Mouse (Mus musculus) hindbrain, postnatal 0 days (tissue): ENCODE data around the gene Kynu. TPM values are rescaled to one million over a fixed set of nuclear protein-coding genes. Genes with fewer than 3 reads are reported as not detected.

ENCODE experiments used
- ATAC-seq: fragments of 200-750 bp; cut with Nextera tagmentation; 2 replicates; pipeline ENCODE4 v1.8.0; 2017; ENCODE audit warnings: mild to moderate bottlenecking, moderate TSS enrichment, moderate library complexity
- DNase-seq: peaks from one replicate; pipeline ENCODE4 v3.0.0-alpha.2; 2015; ENCODE audit warnings: low spot score
- H3K27ac ChIP-seq: fragments of 300-500 bp; sonication (generic); 2 replicates; pipeline ENCODE4 v1.5.1; 2014; ENCODE audit warnings: mild to moderate bottlenecking
- H3K27me3 ChIP-seq: fragments of 300-500 bp; sonication (generic); 2 replicates; pipeline ENCODE4 v1.6.1; 2014; ENCODE audit warnings: low read length, mixed read lengths; ENCODE audit not compliant: insufficient read depth
- H3K36me3 ChIP-seq: fragments of 300-500 bp; sonication (generic); 2 replicates; pipeline ENCODE4 v1.6.1; 2014; ENCODE audit warnings: low read length, mixed read lengths; ENCODE audit not compliant: insufficient read depth
- H3K4me1 ChIP-seq: fragments of 300-500 bp; sonication (generic); 2 replicates; pipeline ENCODE4 v1.6.1; 2014; ENCODE audit warnings: antibody characterized with exemption, low read length, mixed read lengths; ENCODE audit not compliant: insufficient read depth
- H3K4me2 ChIP-seq: fragments of 300-500 bp; sonication (generic); 2 replicates; pipeline ENCODE4 v1.6.1; 2014; ENCODE audit warnings: low read depth, mild to moderate bottlenecking, low read length, moderate library complexity, mixed read lengths
- H3K4me3 ChIP-seq: fragments of 300-500 bp; sonication (generic); 2 replicates; pipeline ENCODE4 v1.5.1; 2014; ENCODE audit warnings: low read length
- H3K9ac ChIP-seq: fragments of 300-500 bp; sonication (generic); replicated peaks from 2 replicates; pipeline ENCODE4 v1.6.1; 2014; ENCODE audit warnings: mild to moderate bottlenecking, low read length, moderate library complexity, mixed read lengths
- H3K9me3 ChIP-seq: fragments of 300-500 bp; sonication (generic); 2 replicates; pipeline ENCODE4 v1.6.1; 2016; ENCODE audit warnings: low read length, mixed read lengths
- CTCF ChIP-seq: IDR thresholded peaks from 2 replicates; pipeline ENCODE4 v1.5.1; 2016; ENCODE audit warnings: antibody characterized with exemption, control low read depth, low read depth
- WGBS: fragments of 180-500 bp; shearing (Covaris S2); extraction: QIAGEN DNeasy Blood & Tissue Kit; methylation state at CpG from one replicate; pipeline ENCODE4 v1.1.7; 2014; 5-methylcytosine and 5-hydroxymethylcytosine counted together
- polyA plus RNA-seq: library from polyadenylated mRNA; unstranded; fragments of >200 nt; fragmentation: Nextera tagmentation; extraction: Ambion mirVana; gene quantifications from 2 replicates; pipeline ENCODE4 v1.2.1, GENCODE M21; 2015
- total RNA-seq: library from RNA; depleted of rRNA; stranded (reverse); fragments of >200 nt; gene quantifications from 2 replicates; pipeline ENCODE4 v1.2.3, GENCODE M21; 2014

Gene Kynu
- total and polyA plus RNA-seq, 2 experiments from 2014 or later, result 0.16 TPM; not detected in 1

- no peak overlapping the region for H3K4me2 ChIP-seq
- ATAC-seq, result no peak
- no peaks in the 10 kb centered on the region for H3K9me3 ChIP-seq
- no peak overlapping the region for H3K4me3 ChIP-seq
- no peaks in the 10 kb centered on the region for H3K36me3 ChIP-seq
- 63% methylated on average over 4 of the region's 4 CpGs for whole genome bisulfite sequencing
- no peak overlapping the region for H3K9ac ChIP-seq
- TF ChIP-seq CTCF, result no peak
- H3K27ac ChIP-seq, result no peak overlapping the region
- DNase-seq, result no peak
- no peaks in the 10 kb centered on the region for H3K4me1 ChIP-seq
- no peaks in the 10 kb centered on the region for H3K27me3 ChIP-seq
Measured at GRCm38 (mm10) chr2:43554216-43554615, 913 bp upstream of the Kynu start.

- Histone ChIP-seq H3K27me3 (no peaks in the 10 kb centered on the region), H3K27ac (no peak overlapping the region), H3K4me3 (no peak overlapping the region), H3K9ac (no peak overlapping the region), H3K4me2 (no peak overlapping the region), H3K36me3 (no peaks in the 10 kb centered on the region), H3K9me3 (no peaks in the 10 kb centered on the region), H3K4me1 (no peaks in the 10 kb centered on the region)
- no peak for TF ChIP-seq CTCF
- no peak for DNase-seq
- no peak for ATAC-seq
- 66% methylated on average over 4 of the region's 4 CpGs for WGBS
Measured at GRCm38 (mm10) chr2:43555889-43556285, 758 bp downstream of the Kynu start.

- no peaks in the 10 kb centered on the region for H3K36me3 ChIP-seq
- TF ChIP-seq CTCF, result no peak
- no peak overlapping the region for H3K4me2 ChIP-seq
- DNase-seq, result no peak
- H3K4me1 ChIP-seq, result no peaks in the 10 kb centered on the region
- H3K27me3 ChIP-seq, result no peaks in the 10 kb centered on the region
- 86% methylated on average over 3 of the region's 3 CpGs for WGBS
- ATAC-seq, result no peak
- H3K9me3 ChIP-seq, result no peaks in the 10 kb centered on the region
- no peak overlapping the region for H3K27ac ChIP-seq
- no peak overlapping the region for H3K9ac ChIP-seq
- H3K4me3 ChIP-seq, result no peak overlapping the region
Measured at GRCm38 (mm10) chr2:43556985-43557384, 1.9 kb downstream of the Kynu start.

GRCm38 (mm10) chr2:43561209-43561608 is 6.1 kb downstream of the Kynu start:
- ATAC-seq (no peak), DNase-seq (no peak)
- no peaks in the 10 kb centered on the region for H3K27me3 ChIP-seq
- no peaks in the 10 kb centered on the region for H3K4me1 ChIP-seq
- no peak overlapping the region for H3K27ac ChIP-seq
- no peaks in the 10 kb centered on the region for H3K36me3 ChIP-seq
- H3K4me2 ChIP-seq, result no peak overlapping the region
- WGBS, result 88% methylated on average over 3 of the region's 3 CpGs
- no peaks in the 10 kb centered on the region for H3K9me3 ChIP-seq
- H3K9ac ChIP-seq, result no peak overlapping the region
- no peak for TF ChIP-seq CTCF
- H3K4me3 ChIP-seq, result no peak overlapping the region

GRCm38 (mm10) chr2:43562779-43563178 is 7.7 kb downstream of the Kynu start:
- no peak overlapping the region for H3K4me2 ChIP-seq
- H3K36me3 ChIP-seq, result no peaks in the 10 kb centered on the region
- no peak for ATAC-seq
- no peak overlapping the region for H3K9ac ChIP-seq
- H3K4me3 ChIP-seq, result no peak overlapping the region
- H3K27me3 ChIP-seq, result no peaks in the 10 kb centered on the region
- DNase-seq, result no peak
- no peak for TF ChIP-seq CTCF
- H3K4me1 ChIP-seq, result no peaks in the 10 kb centered on the region
- H3K27ac ChIP-seq, result no peak overlapping the region
- 97% methylated on average over 9 of the region's 9 CpGs for WGBS
- H3K9me3 ChIP-seq, result no peaks in the 10 kb centered on the region

GRCm38 (mm10) chr2:43568406-43568805 is 13.3 kb downstream of the Kynu start:
- no peaks in the 10 kb centered on the region for H3K36me3 ChIP-seq
- no peaks in the 10 kb centered on the region for H3K27me3 ChIP-seq
- no peak for DNase-seq
- no peak for ATAC-seq
- H3K4me2 ChIP-seq, result no peak overlapping the region
- 74% methylated on average over 1 of the region's 1 CpGs for WGBS
- TF ChIP-seq CTCF, result no peak
- H3K27ac ChIP-seq, result no peak overlapping the region
- no peaks in the 10 kb centered on the region for H3K9me3 ChIP-seq
- H3K4me3 ChIP-seq, result no peak overlapping the region
- no peak overlapping the region for H3K9ac ChIP-seq
- H3K4me1 ChIP-seq, result no peaks in the 10 kb centered on the region

GRCm38 (mm10) chr2:43573526-43573925 is 18.4 kb downstream of the Kynu start:
- no peak for TF ChIP-seq CTCF
- Histone ChIP-seq H3K9ac (no peak overlapping the region), H3K27me3 (no peaks in the 10 kb centered on the region), H3K4me3 (no peak overlapping the region), H3K36me3 (no peaks in the 10 kb centered on the region), H3K9me3 (no peaks in the 10 kb centered on the region), H3K4me1 (no peaks in the 10 kb centered on the region), H3K4me2 (no peak overlapping the region), H3K27ac (no peak overlapping the region)
- ATAC-seq (no peak), DNase-seq (no peak)
- 87% methylated on average over 1 of the region's 1 CpGs for WGBS
